Mouse (Mus musculus) adrenal gland, adult 18-20 months (tissue): Measurements from ENCODE around the gene Prr15. TPM values are rescaled to one million over a fixed set of nuclear protein-coding genes. Genes with fewer than 3 reads are reported as not detected.
A peak's percentile ranks its signal among the peaks of the same experiment; 100 is the strongest.

Source experiments
- DNase-seq, 2 experiments: peaks; one replicate each; pipeline ENCODE4 v3.0.0; 2021 to 2022; ENCODE audit warnings: low spot score in 2 of 2
- total RNA-seq, 2 experiments: library from RNA; stranded (reverse); gene quantifications; 1 replicate in 1 of 2; 2 replicates in 1 of 2; pipeline ENCODE4 v1.2.3; 2021

Prr15 gene
- total RNA-seq, 2 experiments from 2014 or later: 2.0 to 11.4 TPM

GRCm38 (mm10) chr6:54330166-54330565, 4.5 kb downstream of the Prr15 start:
- no peak for DNase-seq

GRCm38 (mm10) chr6:54331765-54332164, 6.1 kb downstream of the Prr15 start:
- no peak for DNase-seq

- no peak for DNase-seq
These were observed 6.6 kb downstream of the Prr15 start for GRCm38 (mm10) chr6:54332203-54332602.

- DNase-seq: no peak
These were observed 7.5 kb downstream of the Prr15 start for GRCm38 (mm10) chr6:54333116-54333651.

GRCm38 (mm10) chr6:54333652-54334396, 8.2 kb downstream of the Prr15 start:
- no peak for DNase-seq

GRCm38 (mm10) chr6:54337321-54337720, 11.7 kb downstream of the Prr15 start:
- no peak for DNase-seq

- no peak for DNase-seq
These were observed 15.5 kb downstream of the Prr15 start for GRCm38 (mm10) chr6:54341133-54341532.

GRCm38 (mm10) chr6:54342223-54342622, 16.6 kb downstream of the Prr15 start:
- no peak for DNase-seq

GRCm38 (mm10) chr6:54351860-54352259, 26.2 kb downstream of the Prr15 start:
- no peak for DNase-seq

- DNase-seq: peak in 1 of 2 experiments; percentile 19
These were observed 27.5 kb downstream of the Prr15 start for GRCm38 (mm10) chr6:54352931-54353690.

- no peak for DNase-seq
These were observed 28.1 kb downstream of the Prr15 start for GRCm38 (mm10) chr6:54353698-54354097.

GRCm38 (mm10) chr6:54355626-54356025, 30.0 kb downstream of the Prr15 start:
- DNase-seq: no peak

GRCm38 (mm10) chr6:54362526-54363324, 37.1 kb downstream of the Prr15 start:
- no peak for DNase-seq

- no peak for DNase-seq
These were observed 38.9 kb downstream of the Prr15 start for GRCm38 (mm10) chr6:54364406-54365136.

GRCm38 (mm10) chr6:54366607-54367006, 41.0 kb downstream of the Prr15 start:
- DNase-seq: no peak

- DNase-seq: no peak
These were observed 42.4 kb downstream of the Prr15 start for GRCm38 (mm10) chr6:54368071-54368470.

GRCm38 (mm10) chr6:54369913-54370542, 44.4 kb downstream of the Prr15 start:
- no peak for DNase-seq

GRCm38 (mm10) chr6:54371874-54372273, 46.2 kb downstream of the Prr15 start:
- no peak for DNase-seq

GRCm38 (mm10) chr6:54379356-54379755, 53.7 kb downstream of the Prr15 start:
- DNase-seq: no peak
